Mouse (Mus musculus): Measurements from ENCODE around the gene Ppp4r4.
"Not testable (repeated sequence)": the region's sequence is repeated elsewhere in the genome, so short reads cannot be mapped to it uniquely, and the experiment has no call there.

Gene Ppp4r4

DNA sequence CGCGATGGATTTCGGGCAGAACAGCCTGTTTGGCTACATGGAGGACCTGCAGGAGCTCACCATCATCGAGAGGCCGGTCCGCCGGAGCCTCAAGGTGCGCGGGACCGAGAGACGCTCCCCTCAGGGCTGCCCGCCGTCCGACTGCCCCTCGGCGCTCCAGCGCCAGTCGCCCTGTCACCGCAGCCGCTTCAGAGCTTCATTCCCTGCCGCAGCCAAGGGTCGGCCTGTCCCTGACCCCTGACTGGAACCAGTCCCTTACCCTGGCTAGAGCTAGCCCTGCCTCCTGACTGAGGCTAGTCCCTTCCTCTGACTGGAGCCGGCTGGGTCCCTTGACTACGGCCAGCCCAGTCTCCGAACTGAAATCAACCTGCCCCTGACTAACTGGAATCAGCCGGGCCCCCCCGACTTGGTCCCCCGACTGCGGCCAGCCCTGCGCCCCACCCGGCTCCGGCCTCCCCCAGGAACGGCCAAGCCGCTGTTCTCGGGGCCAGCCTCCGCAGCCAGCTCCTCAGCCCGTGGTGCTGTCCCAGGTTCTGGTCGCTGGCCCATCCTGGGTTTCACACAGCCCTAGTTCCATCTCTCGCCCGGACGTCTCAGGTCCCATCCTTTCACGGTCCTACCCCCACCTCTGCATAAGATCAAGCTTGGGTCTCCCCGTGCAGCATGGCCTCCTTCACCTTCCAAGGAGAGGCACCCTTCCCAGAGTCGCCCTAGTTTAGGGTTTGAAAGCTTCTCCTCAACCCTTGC is 739 bp downstream of the Ppp4r4 start:
- DNase-seq (ENCODE audit: low spot score in 2 of 2) = no peak

- no peak for DNase-seq (ENCODE audit: low spot score in 2 of 2)
These were observed 8.3 kb downstream of the Ppp4r4 start for GRCm38 (mm10) chr12:103540429-103540828.

- DNase-seq (ENCODE audit: low spot score in 2 of 2) = no peak
These were observed 11.3 kb downstream of the Ppp4r4 start for GRCm38 (mm10) chr12:103543351-103543750.

- no peak for DNase-seq (ENCODE audit: low spot score in 2 of 2)
These were observed 12.1 kb downstream of the Ppp4r4 start for GRCm38 (mm10) chr12:103544213-103544612.

DNA sequence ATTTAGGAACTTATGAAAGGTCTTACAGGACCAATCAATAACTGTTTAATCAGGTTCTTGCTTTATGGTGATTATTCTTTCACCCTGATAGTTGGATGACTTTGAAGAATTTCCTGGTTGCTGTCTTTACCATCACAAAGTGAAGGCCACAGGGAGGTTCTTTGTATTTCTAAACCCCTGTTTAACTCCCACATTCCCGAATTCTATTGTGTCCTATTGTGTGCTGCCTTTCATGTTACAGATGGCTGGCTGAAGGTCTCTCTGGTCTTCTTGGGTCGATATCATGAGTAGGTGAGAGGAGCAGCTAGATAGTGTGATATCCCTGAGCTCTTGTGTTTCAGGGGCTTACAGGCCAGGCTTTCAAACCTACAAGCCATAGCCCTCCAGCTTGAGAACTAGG is 15.4 kb downstream of the Ppp4r4 start:
- no peak for DNase-seq (ENCODE audit: low spot score in 2 of 2)

GRCm38 (mm10) chr12:103548526-103548925 is 16.4 kb downstream of the Ppp4r4 start:
- DNase-seq (ENCODE audit: low spot score in 2 of 2) = no peak

- no peak for DNase-seq (ENCODE audit: low spot score in 2 of 2)
These were observed 18.0 kb downstream of the Ppp4r4 start for GRCm38 (mm10) chr12:103550047-103550446.

- DNase-seq (ENCODE audit: low spot score in 2 of 2) = no peak
These were observed 19.3 kb downstream of the Ppp4r4 start for GRCm38 (mm10) chr12:103551422-103551821.

DNA sequence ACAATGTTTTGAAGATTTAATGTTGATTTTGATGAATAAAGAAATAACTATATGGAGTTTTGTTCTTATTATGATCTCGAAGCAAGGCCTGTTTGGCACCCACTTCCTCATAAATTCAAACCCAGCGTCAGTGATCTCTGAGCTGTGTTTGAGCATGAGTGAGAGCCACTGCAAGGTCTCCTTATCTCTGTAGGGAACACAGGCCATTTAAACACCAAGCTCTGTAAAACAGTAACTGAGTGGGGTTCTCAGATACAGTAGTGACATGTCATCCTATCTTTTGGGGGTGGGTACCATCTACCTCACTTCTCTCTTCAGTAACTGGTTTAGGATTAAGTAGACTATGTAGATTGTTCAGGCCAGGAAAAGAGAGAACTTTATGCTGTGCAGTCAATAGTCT is 20.4 kb downstream of the Ppp4r4 start:
- no peak for DNase-seq (ENCODE audit: low spot score in 2 of 2)

DNA sequence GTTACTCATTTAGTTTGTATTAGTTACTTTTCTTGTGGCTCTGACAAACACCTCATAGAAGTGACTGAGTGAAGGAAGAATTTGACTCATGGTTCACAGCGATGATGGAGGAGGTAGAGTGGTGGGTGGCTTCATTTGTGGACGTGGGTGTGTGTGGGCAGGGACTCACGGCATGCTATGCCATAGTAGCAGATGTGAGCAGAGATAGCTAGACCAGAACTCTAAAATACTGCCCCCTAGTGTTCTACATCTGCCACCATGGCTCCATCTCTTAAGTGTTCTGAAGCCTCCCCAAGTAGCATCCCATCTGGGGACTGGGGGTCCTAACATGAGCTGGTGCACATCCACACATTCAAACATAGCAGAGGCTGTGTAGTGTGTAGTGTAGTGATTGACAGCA is 21.4 kb downstream of the Ppp4r4 start:
- no peak for DNase-seq (ENCODE audit: low spot score in 2 of 2)

DNA sequence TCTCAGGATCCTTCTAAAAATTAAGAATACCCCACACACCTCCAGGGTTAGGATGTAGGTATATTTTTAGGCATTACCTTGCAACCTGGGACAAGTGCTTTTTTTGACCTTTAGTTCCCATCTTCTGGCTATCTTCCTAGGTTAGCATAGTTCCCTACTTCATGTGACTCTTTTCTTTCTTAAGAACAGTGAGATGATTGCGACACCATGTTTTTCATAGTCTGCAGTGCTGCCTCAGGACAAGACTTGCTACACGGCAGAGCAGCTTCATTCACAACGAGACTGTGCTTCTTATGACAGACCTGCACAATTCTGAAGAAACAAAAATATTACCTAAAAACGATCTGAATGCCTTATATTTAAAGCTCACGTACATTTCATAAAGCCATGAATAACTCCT is 24.8 kb downstream of the Ppp4r4 start:
- DNase-seq (ENCODE audit: low spot score in 2 of 2) = no peak

- no peak for DNase-seq (ENCODE audit: low spot score in 2 of 2)
These were observed 32.6 kb downstream of the Ppp4r4 start for GRCm38 (mm10) chr12:103564726-103565125.

- peak in 1 of 2 experiments; percentile 13 for DNase-seq (ENCODE audit: low spot score in 2 of 2)
These were observed 33.1 kb downstream of the Ppp4r4 start for GRCm38 (mm10) chr12:103565151-103565550.

- DNase-seq (ENCODE audit: low spot score in 2 of 2) = no peak
These were observed 35.0 kb downstream of the Ppp4r4 start for GRCm38 (mm10) chr12:103567129-103567528.

DNA sequence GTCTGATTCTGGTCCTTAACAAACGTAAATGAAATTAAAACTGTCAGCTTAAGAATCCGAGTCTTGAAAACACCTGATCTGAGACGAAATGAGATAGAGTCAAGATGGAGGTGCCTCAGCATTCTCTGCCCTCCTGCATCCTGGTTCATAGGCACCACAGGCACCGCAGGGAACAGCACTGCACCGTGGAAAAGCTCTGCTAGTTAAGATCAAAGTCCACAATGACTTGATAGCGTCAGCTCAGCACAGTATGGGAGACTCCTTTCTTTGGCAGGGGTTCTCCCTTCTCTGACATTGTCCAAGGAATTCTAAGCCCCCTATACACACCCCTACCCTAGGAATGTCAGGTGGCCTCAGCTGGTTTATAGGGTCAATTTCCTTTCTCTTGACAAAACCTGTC is 37.6 kb downstream of the Ppp4r4 start:
- no peak for DNase-seq (ENCODE audit: low spot score in 2 of 2)

DNA sequence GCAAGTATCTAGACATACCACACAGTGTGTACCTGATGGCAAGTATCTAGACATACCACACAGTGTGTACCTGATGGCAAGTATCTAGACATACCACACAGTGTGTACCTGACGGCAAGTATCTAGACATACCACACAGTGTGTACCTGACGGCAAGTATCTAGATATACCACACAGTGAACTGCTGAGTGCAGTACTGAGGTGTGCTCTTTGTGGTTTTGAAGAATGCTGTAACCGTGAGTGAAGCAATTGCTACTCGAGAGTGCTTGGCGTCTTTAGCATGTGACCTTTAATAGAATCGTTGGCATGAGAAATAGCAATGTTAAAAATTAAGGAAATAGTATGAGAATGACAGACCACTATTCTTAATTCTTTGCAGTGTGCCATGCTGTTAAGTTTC is 46.1 kb downstream of the Ppp4r4 start:
- DNase-seq (ENCODE audit: low spot score in 2 of 2) = not testable (repeated sequence)

GRCm38 (mm10) chr12:103583771-103584170 is 51.7 kb downstream of the Ppp4r4 start:
- DNase-seq (ENCODE audit: low spot score in 2 of 2) = no peak

DNA sequence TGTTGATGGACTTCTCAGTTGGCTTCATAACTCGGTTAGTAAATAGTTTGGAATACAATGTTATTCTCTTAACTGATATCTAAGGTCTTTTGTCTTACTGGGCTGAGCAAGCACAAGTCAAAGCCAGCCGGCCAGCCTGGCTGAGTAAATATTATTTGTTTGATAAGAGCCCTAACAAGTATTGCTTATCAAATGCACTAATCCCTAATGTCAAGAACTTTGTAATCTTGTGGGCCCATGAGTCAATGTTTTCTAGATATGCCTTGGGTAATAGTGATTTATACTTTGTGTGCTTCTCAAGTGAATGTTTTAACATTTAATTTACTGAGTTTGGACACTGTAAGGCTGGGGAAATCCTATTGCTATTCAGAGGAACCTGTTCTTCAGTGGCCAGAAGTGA is 66.3 kb downstream of the Ppp4r4 start:
- DNase-seq (ENCODE audit: low spot score in 2 of 2) = no peak

GRCm38 (mm10) chr12:103600364-103600763 is 68.3 kb downstream of the Ppp4r4 start:
- DNase-seq (ENCODE audit: low spot score in 2 of 2) = no peak

GRCm38 (mm10) chr12:103601839-103602238 is 69.8 kb downstream of the Ppp4r4 start:
- no peak for DNase-seq (ENCODE audit: low spot score in 2 of 2)

DNA sequence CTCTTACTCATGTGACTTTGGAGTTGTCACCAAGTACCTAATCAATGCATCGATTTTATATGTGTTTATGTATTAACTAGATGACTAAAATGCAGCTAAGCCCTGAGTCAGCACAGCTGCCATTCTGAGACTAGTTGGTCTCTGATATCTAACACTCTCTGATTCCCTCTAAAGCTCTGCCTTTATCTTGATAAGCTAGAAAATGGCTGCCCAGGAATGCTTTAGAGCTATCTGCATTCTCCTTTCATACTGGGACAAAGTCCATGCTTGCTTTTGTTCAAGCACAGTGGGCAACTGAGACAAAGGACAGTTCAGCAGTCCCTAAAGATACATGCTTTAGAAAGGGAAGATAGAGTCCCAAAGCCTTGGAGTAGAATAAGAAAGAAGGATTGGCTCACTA is 83.1 kb downstream of the Ppp4r4 start:
- no peak for DNase-seq (ENCODE audit: low spot score in 2 of 2)

GRCm38 (mm10) chr12:103615734-103616133 is 83.7 kb downstream of the Ppp4r4 start:
- DNase-seq (ENCODE audit: low spot score in 2 of 2) = no peak

DNA sequence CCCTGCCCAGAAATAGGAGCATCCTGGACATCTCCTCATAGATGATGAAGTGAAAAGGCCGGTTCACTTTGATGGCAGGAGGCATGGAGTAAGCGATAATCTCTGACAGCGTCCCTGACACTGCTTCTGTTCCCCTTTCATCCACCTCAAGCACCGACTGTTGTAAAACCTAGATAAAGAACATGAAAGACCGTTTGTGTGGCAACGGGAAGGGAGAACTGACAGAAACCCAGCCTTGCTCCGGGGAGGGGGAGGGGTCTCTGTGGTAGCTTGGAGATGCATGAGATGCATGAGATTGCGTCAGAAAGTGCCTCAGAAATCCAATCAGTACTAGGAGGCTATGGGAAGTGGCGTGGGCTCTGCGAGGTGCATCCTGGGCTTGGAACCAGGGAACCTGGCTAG is 84.8 kb downstream of the Ppp4r4 start:
- DNase-seq (ENCODE audit: low spot score in 2 of 2) = no peak

GRCm38 (mm10) chr12:103631203-103631612 is 99.1 kb downstream of the Ppp4r4 start, which contains the start of gene Serpina10:
TSS of gene Serpina10 (minus strand) at chr12:103631444.
- no peak for DNase-seq (ENCODE audit: low spot score in 2 of 2)
